Mouse (Mus musculus) effector memory CD4-positive, alpha-beta T cell, adult 7 months (primary cell): ENCODE measurements around the gene Mov10. TPM values are rescaled to one million over a fixed set of nuclear protein-coding genes. Genes with fewer than 3 reads are reported as not detected.

ENCODE experiments used
- polyA plus RNA-seq: library from polyadenylated mRNA; unstranded; fragments of 100-300 nt; shearing (Covaris generic); gene quantifications from one replicate; pipeline ENCODE4 v1.2.1, GENCODE M21; 2017

Mov10 gene
- 27.9 TPM for polyA plus RNA-seq

GRCm38 (mm10) chr3:104817991-104818748 is at the start of gene Mov10:
TSS of gene Mov10 (minus strand) at chr3:104818563.

GRCm38 (mm10) chr3:104863786-104864650 is 45.7 kb upstream of the Mov10 start, which contains the start of the genes St7l and Capza1:
TSS of gene St7l (plus strand) at chr3:104864005.
TSS of gene Capza1 (minus strand) at chr3:104864505.

DNA sequence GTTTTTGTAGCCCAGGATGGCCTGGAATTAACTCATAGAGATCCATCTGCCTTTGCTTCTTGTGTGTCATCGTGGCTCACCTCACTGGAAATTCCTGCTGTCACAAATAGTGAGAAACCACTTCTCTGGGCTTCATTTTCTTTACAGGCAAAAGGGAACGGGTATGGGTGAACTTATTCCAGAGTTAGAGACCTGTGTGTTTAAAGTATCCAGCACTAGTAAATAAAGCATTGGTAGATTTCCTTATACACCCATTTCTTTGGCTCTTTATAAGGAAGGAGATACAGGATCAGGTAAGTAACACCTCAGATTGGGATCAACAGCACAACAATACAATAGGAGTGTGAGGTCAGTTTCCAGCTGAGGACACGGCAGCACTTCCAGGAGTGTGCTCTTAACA is 30.3 kb downstream of the Mov10 start, which contains the start of gene Rhoc:
TSS of gene Rhoc (plus strand) at position 301 of the 400 bp plus-strand sequence.

DNA sequence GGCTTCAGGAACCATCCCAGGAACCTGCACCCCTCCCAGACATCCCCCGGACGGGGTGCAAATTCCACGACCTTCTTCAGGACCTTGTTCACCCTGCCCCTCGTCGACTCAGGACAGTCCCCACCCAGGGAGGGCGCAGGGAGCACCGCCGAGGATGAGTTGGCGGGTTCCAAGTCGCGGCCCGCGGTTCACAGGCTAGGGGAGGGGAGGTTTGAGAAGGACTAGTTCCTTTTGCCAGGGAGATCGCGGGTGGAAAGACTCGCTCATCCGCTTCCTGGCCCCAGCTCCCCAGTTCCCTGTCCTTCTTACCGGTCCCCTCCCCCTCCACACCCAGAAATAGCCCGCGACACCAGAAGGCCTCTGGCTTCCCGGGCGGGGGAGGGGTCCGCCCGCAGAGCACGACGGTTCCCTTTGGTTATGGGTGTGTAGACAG is 36.9 kb downstream of the Mov10 start, which contains the start of gene Fam19a3:
TSS of gene Fam19a3 (minus strand) at position 370 of the 433 bp plus-strand sequence.

GRCm38 (mm10) chr3:104780561-104781420 is 37.6 kb downstream of the Mov10 start, which contains the start of gene Ppm1j:
TSS of gene Ppm1j (plus strand) at chr3:104781056.

Other genes with a start within 250 kb of the Mov10 start
- 45.4 TPM for gene Slc16a1, start 179.9 kb downstream of the Mov10 start, polyA plus RNA-seq
- gene Ppm1j, start 37.5 kb downstream of the Mov10 start, polyA plus RNA-seq, result 95.3 TPM
- gene Fam19a3, start 36.7 kb downstream of the Mov10 start, polyA plus RNA-seq, result 3.0 TPM
- 39.5 TPM for gene Rhoc, start 30.2 kb downstream of the Mov10 start, polyA plus RNA-seq
- gene St7l, start 45.4 kb upstream of the Mov10 start, polyA plus RNA-seq, result 41.6 TPM
- gene Capza1, start 45.9 kb upstream of the Mov10 start, polyA plus RNA-seq, result 354 TPM
- not detected for gene Wnt2b, start 143.4 kb upstream of the Mov10 start, polyA plus RNA-seq
- not detected for gene Cttnbp2nl, start 234.6 kb upstream of the Mov10 start, polyA plus RNA-seq
- not detected for gene 4930564D02Rik, start 248.3 kb upstream of the Mov10 start, polyA plus RNA-seq